Mouse (Mus musculus) layer of hippocampus, adult 11-12 months (tissue): ENCODE results near the gene Serpina12.

Source experiments
- DNase-seq: peaks from one replicate; pipeline ENCODE4 v3.0.0; 2022; ENCODE audit warnings: low spot score

Gene Serpina12

GRCm38 (mm10) chr12:104044343-104044742 lies at the start of gene Serpina12:
TSS of gene Serpina12 (minus strand) at chr12:104044443.
- no peak for DNase-seq

DNA sequence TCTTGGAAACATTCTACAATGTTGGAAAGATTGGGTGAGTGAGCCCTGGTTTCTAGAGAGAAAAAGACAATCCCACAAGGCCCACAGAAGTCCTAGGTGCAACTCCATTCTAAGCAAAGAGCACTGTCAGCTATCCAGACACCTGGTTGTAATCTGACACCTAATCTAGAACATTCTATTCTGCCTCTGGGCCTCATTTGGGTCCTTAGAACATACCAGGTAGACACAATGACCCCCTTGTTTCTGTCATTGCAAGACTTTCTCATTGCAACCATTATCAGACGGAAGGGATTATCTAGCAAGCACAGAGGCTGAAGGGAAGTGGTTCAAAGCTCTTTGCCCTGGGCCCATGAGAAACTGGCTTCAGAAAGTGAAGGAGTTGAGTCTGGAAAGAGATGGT lies 47.1 kb upstream of the Serpina12 start:
- DNase-seq = no peak

GRCm38 (mm10) chr12:104090119-104090518 lies 45.9 kb upstream of the Serpina12 start:
- DNase-seq = no peak

DNA sequence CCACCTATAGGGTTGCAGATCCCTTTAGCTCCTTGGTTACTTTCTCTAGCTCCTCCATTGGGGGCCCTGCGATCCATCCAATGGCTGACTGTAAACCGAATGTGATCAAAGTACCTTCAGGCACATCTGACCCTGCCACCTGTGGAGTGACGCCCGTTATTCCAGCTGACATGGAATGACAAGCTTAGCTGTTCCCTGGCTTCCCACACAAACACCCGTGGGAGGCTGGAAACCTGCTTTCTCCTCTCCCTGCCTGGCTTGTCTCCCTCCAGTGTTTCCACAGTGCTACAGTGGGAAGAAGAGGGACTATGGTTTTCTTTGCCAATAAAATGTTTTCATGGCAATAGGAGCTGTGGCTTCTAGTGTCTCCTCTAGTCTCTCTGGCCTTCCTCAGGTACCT lies 28.0 kb upstream of the Serpina12 start:
- peak; percentile 50 for DNase-seq

DNA sequence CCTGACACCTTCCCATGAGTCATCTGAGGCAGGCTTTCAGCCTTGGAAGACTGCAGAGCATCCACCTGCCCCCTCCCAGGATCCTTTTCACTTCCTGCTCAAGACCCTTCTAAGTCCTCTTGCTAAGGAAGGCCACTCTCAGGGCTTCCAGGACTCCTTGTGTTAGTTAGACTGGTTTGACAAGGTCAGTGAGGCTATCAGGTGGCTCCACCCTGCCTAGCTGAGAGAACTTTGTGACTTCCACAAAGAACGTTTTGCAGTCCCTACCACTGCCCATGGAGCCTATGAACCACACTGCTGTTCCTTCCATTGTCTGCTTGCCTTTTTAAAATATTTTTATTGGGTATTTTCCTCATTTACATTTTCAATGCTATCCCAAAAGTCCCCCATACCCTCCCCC lies 27.5 kb upstream of the Serpina12 start:
- no peak for DNase-seq

DNA sequence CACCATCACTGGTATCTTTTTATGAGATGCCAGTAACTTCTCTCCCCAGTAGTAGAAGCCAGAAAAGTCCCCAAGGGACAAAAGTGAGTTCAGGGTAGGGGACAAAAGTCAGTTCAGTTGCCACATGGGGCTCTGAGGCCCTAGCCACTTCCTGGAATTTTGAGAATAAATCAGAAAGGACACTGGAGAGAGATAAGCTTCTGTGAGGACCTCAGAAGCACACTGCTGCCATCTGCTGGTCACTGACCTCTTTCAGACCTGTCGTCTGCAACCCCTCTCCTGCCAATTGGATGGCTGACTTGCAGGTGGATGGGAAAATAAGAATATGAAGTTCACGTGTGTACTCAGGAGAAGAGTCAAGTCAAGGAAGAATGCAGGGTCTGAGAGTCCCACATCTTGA lies 25.4 kb upstream of the Serpina12 start:
- peak; percentile 88 for DNase-seq

DNA sequence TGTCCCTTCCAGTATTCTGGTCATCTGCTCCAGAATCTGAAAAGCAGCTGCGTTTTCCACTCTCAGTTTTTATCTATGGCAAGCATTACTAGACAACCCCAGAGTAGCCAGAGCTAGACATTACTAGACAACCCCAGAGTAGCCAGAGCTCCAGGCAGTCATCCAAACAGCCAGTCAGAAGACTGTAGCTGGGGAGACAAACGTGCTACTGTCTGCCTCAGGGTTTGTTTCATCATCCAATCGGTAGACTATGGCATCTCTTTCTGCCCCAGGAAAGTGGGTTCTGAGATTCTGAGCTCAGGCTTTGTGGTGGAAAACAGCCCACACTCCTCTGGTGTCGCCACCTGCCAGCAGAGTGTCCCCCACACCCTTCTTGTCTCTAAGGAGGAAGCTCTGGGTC lies 23.3 kb upstream of the Serpina12 start:
- DNase-seq = peak; percentile 81

DNA sequence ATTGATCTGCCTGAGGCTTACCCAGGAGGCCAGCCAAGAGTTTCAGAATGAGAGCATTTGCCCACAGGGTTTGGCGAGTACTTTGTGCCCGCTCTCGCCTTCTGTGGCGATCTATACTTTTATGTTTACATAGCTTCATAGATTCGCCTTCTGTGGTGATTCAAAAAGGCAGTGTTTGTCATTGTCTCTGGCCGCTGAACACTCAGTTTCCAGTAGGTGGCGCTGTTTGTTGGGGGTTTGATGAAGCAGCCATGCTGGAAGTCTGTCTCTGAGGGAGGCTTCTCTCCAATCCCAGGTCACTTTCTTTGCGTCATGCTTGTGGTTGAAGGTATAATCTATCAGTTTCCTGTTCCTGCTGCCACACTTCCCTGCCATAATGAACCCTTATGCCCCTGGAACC lies 22.0 kb upstream of the Serpina12 start:
- peak; percentile 65 for DNase-seq

GRCm38 (mm10) chr12:104064996-104065395 lies 20.8 kb upstream of the Serpina12 start:
- no peak for DNase-seq

DNA sequence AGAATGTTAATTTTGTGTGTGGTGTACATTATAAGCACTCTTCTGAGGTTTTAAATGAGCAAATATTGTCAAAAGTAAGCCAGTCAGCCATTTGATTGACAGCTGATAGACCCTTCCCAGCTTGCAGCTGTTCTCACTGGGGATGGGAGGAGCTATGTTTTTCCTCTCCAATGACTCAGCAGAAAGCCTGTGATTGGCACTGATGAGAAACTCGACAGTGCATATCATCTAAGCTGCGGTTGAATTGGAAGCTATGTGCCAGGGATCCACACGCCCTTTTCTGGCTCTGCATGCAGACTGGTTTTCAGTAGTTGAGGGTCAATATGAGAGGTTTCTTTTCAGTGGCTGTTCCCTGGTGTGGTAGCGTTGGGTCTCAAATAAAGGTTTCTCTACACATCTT lies 20.3 kb upstream of the Serpina12 start:
- no peak for DNase-seq

DNA sequence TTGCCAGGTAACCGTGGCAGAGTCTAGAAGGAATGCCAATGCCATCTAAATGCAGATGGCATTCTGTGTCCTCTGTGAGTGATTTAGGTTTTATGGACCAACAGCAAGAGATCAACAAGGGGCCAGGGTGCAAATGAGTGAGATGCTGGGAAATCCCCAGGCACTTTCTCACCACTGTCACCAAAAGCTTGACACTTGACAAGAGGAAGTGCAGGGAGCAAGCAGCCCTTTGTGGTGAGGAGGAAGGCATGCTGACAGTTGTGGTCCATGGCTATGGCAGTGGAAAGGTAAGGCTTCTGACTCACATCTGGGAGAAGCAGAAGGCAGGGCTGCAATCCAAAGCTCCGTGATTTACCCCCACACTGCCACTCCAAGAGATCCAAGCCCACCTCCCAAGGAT lies 17.6 kb upstream of the Serpina12 start:
- DNase-seq = no peak

DNA sequence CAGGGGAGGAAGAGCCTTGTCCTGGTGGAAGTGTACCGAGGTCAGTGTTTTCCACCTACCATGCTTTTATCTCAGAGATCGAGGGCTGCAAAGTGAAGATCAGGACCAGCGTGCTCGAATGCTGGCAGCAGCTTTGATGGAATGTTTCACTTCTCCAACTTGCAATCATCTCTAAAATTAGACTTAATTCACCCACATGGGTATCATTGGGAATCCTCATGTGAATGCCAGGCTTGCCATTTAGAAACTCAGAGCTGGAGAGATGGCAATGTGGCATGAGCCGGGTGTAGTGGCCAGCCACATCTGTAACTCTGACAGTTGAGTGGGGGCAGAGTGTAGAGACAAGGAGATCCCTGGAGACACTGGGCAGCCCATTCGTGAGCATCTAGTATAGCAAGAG lies 15.9 kb upstream of the Serpina12 start:
- no peak for DNase-seq

DNA sequence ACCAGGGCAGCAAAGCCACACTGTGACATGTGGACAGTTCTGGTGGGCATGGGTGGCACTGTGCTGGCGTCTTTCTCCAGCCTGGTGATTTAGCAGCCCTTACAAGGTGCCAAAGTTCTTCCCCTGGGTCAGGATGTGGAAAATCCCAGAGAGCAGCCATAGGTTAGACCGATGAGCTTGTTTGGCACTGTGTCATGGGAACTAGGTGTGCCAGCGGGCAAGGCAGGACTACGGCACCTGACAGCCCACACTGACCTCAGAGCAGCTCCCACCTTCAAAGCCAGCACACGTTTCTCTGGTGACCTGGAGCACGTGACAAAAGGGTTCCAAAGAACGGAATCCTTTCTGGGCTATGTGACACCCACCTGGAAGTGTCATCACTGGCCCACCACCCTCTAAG lies 13.3 kb upstream of the Serpina12 start:
- no peak for DNase-seq

DNA sequence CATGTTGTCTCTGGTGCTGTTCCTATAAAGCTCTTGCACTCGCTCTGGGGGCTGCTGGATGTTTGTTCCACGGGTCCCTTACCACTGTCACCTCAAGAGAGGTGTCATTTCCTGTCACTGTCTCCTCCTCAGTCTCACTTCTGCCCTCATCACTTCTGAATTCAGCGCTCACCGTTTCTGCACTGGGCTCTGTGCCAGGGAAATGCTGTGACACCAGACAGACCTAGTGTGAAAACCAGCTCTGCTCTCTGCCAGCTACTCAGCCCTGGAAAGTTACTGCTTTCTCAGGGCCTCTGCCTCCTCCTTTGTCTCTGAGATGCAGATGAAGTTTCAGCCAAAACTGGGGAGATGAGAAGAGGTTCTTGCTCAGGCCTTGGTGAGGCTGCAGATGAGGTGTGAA lies 12.8 kb upstream of the Serpina12 start:
- DNase-seq = peak; percentile 45

DNA sequence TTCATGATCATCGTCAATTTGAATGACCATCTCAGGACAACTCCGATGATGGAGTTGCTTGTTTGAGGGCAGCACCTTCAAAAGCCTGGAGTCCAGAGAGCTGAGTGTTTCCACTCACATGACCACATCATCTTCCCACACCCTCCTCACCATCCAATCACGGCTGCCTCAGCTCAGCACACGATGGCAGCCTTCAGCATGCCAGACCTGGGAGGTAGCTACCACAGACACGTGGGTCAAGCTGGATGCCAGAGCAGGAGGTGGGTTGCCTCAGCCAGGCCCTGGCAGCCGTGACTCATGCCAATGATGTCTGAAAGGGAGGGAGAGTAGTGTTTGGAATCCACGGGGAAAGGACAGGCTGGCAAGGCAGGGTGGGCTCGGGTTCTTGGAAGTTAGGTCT lies 11.5 kb upstream of the Serpina12 start:
- no peak for DNase-seq

DNA sequence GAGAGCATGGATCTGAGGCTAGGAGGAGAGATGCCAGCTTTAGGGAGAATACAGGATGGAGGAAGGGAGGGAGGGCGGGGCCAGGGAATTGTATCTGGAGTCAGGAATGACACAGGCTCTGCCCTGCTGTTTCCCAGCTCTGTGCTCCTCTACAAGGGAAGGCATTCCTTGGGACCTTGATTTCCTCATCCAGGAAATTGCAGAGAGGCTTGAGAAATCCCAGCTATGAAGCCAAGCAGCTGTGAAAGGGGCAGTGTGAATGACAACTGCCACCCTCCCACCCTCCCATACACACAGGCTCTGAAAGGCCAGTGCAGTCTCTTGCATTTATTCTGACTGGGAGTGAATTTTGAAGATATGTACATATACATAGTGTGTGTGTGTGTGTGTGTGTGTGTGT lies 9.8 kb upstream of the Serpina12 start:
- no peak for DNase-seq

GRCm38 (mm10) chr12:104045713-104046112 lies 1.5 kb upstream of the Serpina12 start:
- no peak for DNase-seq

DNA sequence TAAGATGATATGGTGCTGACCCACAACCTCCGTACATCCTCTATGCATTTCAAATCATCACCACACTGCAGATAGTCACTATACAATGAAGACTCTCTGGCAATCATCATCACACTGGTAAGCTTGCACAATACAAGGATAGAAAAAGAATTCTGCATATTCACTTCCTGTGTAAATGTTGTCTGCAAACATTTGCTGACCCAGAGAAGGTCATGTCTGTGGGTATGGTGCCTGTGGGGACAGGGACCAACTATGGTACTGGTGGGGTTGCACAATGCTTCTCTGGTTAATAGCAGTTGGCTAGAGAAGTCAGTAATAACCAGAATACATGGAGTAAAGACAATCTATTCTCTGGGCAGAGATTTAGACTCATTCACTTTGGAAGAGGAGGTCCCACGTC lies 1.5 kb downstream of the Serpina12 start:
- no peak for DNase-seq

DNA sequence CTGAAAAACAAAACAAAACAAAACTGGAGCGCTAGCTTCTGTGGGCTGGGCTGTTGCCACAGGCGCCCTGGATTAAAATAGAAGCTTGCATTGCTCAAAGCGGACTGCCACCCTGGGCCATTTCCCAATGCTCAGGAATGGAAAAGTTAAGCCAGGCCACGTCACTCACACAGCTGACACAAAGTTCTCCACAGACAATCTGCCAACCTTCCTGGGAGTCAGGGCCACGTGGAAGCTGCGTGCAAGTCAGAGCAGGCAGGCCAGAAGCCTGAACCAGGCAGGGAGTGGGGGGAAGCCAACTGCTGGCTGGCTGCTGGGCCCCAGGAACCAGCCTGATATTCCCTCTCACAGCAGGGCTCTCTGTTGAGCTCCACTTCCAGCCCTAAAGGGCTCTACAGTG lies 2.8 kb downstream of the Serpina12 start:
- peak; percentile 74 for DNase-seq

DNA sequence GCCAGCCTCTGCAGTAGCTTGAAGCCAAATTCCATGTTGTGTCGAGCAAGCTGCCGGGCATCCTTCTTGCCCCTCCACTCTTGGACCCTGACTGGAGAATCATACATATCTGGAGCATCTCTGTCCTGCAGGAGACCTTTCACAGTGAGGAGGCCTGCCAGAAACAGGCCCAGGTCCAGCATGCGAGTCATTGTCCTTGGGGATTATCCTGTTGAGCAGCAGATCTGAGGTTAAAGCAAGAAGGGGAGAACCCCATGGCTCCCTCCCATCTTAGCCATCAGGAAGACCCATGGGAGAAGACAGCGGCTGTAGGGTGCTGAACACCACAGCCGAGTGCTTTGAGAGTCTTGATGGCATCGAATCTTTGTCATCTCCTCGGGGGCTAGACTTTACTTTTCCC lies 6.1 kb downstream of the Serpina12 start:
- no peak for DNase-seq

- DNase-seq = no peak
These were observed 10.5 kb downstream of the Serpina12 start for GRCm38 (mm10) chr12:104033752-104034151.

GRCm38 (mm10) chr12:104029986-104030385 lies 14.3 kb downstream of the Serpina12 start:
- peak; percentile 28 for DNase-seq

DNA sequence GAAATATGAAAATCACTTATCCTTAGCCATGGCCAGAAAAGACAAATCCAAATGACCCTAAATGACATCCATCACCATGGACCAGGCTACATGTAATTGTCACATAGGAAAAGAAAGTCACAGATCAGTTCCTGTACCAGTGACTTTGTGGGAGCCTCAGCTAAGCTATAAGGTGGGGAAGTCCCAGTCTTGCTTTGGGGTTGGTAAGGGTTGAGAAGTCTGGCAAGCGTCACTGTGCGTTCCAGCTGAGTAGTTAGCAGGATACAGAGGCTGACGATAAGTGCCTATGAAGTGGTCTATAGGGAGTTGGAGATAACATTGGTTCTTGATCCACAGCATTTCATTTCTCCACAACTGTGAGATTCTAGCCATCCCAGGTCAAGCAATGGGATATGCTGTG lies 29.0 kb downstream of the Serpina12 start:
- DNase-seq = no peak

GRCm38 (mm10) chr12:104013620-104014019 lies 30.6 kb downstream of the Serpina12 start, which contains the start of gene Serpina9:
TSS of gene Serpina9 (minus strand) at chr12:104013755.
- no peak for DNase-seq

- no peak for DNase-seq
These were observed 39.6 kb downstream of the Serpina12 start for GRCm38 (mm10) chr12:104004689-104005088.
